Mouse (Mus musculus): ENCODE results near the gene Filip1. TPM values are rescaled to one million over a fixed set of nuclear protein-coding genes. Genes with fewer than 3 reads are reported as not detected.

The Filip1 gene
- total RNA-seq (2023) = not detected

GRCm38 (mm10) chr9:80012751-80013150 lies at the start of gene Filip1:
TSS of gene Filip1 (minus strand) at chr9:80012851.

GRCm38 (mm10) chr9:79792841-79793835 lies 219.5 kb downstream of the Filip1 start, which contains the start of gene Tmem30a:
TSS of gene Tmem30a (minus strand) at chr9:79793507.

Other genes with a start within 250 kb of the Filip1 start
- gene Tmem30a, start 219.3 kb downstream of the Filip1 start, total RNA-seq (2023) = 100 to 1,000 TPM in 1 of 2 experiments, 10 to 100 TPM in 1; 96.3 to 100 TPM
- 100 to 1,000 TPM; 159 to 177 TPM for gene Senp6, start 54.1 kb upstream of the Filip1 start, total RNA-seq (2023)
- gene Myo6, start 152.2 kb upstream of the Filip1 start, total RNA-seq (2023) = 10 to 100 TPM; 26.7 to 28.9 TPM

Measured in T-cell, adult 66 days (primary cell).